Mouse (Mus musculus): ENCODE data around the gene Kbtbd13. TPM values are rescaled to one million over a fixed set of nuclear protein-coding genes. Genes with fewer than 3 reads are reported as not detected.

Gene Kbtbd13
- total and polyA plus RNA-seq, 2 experiments from 2014 or later, result 0.46 to 1.0 TPM

- H3K4me2 ChIP-seq (ENCODE audit: low read depth, low read length), result no peak overlapping the region
- H3K9ac ChIP-seq (replicated peaks; ENCODE audit: low read length), result no peak overlapping the region
- H3K36me3 ChIP-seq (ENCODE audit: insufficient read depth, low read length), result no peaks in the 10 kb centered on the region
- TF ChIP-seq CTCF (IDR thresholded peaks at IDR 0.05; ENCODE audit: low read depth), result no peak
- ATAC-seq (no peak), DNase-seq (ENCODE audit: low spot score) (no peak)
- WGBS, result 95% methylated on average over 8 of the region's 8 CpGs
- no peak overlapping the region for H3K27ac ChIP-seq
- H3K4me3 ChIP-seq (ENCODE audit: low read length), result no peak overlapping the region
- no peaks in the 10 kb centered on the region for H3K9me3 ChIP-seq (ENCODE audit: low read length)
- no peaks in the 10 kb centered on the region for H3K27me3 ChIP-seq (ENCODE audit: insufficient read depth, low read length)
- H3K4me1 ChIP-seq (ENCODE audit: insufficient read depth, low read length), result no peaks in the 10 kb centered on the region
Measured at GRCm38 (mm10) chr9:65410378-65410777, 18.9 kb upstream of the Kbtbd13 start.

GRCm38 (mm10) chr9:65408871-65409295 is 17.4 kb upstream of the Kbtbd13 start:
- no peak for TF ChIP-seq CTCF (IDR thresholded peaks at IDR 0.05; ENCODE audit: low read depth)
- no peak for ATAC-seq
- no peak overlapping the region for H3K4me2 ChIP-seq (ENCODE audit: low read depth, low read length)
- H3K4me1 ChIP-seq (ENCODE audit: insufficient read depth, low read length), result no peaks in the 10 kb centered on the region
- DNase-seq (ENCODE audit: low spot score), result peak; percentile 12
- no peaks in the 10 kb centered on the region for H3K27me3 ChIP-seq (ENCODE audit: insufficient read depth, low read length)
- no peaks in the 10 kb centered on the region for H3K36me3 ChIP-seq (ENCODE audit: insufficient read depth, low read length)
- H3K9ac ChIP-seq (replicated peaks; ENCODE audit: low read length), result no peak overlapping the region
- no peak overlapping the region for H3K4me3 ChIP-seq (ENCODE audit: low read length)
- H3K9me3 ChIP-seq (ENCODE audit: low read length), result no peaks in the 10 kb centered on the region
- 58% methylated on average over 5 of the region's 5 CpGs for WGBS
- no peak overlapping the region for H3K27ac ChIP-seq

DNA sequence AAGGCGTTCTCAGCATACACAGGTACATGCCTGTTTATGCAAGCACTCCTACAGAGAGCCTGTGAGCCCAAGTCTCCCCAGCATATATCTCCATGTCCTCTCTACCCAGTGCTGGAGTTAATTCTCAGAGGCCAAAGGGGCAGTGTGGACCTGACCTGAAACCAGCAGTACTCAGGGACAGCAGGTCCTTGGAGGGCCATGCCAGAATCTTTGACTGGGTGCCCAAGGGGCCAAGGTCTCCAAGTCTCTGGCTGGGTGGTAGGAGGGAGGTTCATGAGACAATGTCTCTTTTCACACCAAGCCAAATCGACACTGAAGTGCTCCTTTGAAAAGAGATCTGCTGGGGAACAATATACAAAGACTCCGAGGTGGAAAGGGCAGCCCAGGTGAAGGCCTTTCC is 16.4 kb upstream of the Kbtbd13 start:
- H3K9ac ChIP-seq (replicated peaks; ENCODE audit: low read length), result no peak overlapping the region
- H3K27me3 ChIP-seq (ENCODE audit: insufficient read depth, low read length), result no peaks in the 10 kb centered on the region
- no peak overlapping the region for H3K4me3 ChIP-seq (ENCODE audit: low read length)
- H3K9me3 ChIP-seq (ENCODE audit: low read length), result no peaks in the 10 kb centered on the region
- DNase-seq (ENCODE audit: low spot score) (no peak), ATAC-seq (no peak)
- H3K4me1 ChIP-seq (ENCODE audit: insufficient read depth, low read length), result no peaks in the 10 kb centered on the region
- no peaks in the 10 kb centered on the region for H3K36me3 ChIP-seq (ENCODE audit: insufficient read depth, low read length)
- H3K4me2 ChIP-seq (ENCODE audit: low read depth, low read length), result no peak overlapping the region
- TF ChIP-seq CTCF (IDR thresholded peaks at IDR 0.05; ENCODE audit: low read depth), result no peak
- no peak overlapping the region for H3K27ac ChIP-seq
- 84% methylated on average over 3 of the region's 3 CpGs for WGBS

DNA sequence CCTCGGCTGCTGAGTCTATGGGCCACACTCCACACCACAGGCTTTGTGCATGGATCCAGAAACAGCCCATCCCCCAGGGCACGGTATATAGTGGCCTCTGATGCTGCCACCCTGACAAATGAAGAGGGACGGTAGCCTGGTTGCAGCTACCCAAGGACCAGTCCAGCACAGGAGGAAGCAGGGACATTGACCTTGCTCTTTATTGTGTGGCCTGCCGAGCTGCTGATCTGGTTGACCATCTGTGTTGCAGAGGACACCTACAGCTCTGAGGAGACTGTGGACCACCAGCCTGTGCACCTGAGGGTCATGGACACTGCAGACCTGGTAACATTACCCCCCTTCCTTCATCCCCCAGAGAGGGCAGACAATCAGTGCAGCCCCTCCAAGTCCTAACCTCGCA is 15.9 kb upstream of the Kbtbd13 start:
- Histone ChIP-seq H3K27me3 (ENCODE audit: insufficient read depth, low read length) (no peaks in the 10 kb centered on the region), H3K4me1 (ENCODE audit: insufficient read depth, low read length) (no peaks in the 10 kb centered on the region), H3K4me3 (ENCODE audit: low read length) (no peak overlapping the region), H3K36me3 (ENCODE audit: insufficient read depth, low read length) (no peaks in the 10 kb centered on the region), H3K4me2 (ENCODE audit: low read depth, low read length) (no peak overlapping the region), H3K27ac (no peak overlapping the region), H3K9me3 (ENCODE audit: low read length) (no peaks in the 10 kb centered on the region), H3K9ac (replicated peaks; ENCODE audit: low read length) (no peak overlapping the region)
- no peak for TF ChIP-seq CTCF (IDR thresholded peaks at IDR 0.05; ENCODE audit: low read depth)
- WGBS, result 79% methylated on average over 5 of the region's 5 CpGs
- DNase-seq (ENCODE audit: low spot score) (no peak), ATAC-seq (no peak)

DNA sequence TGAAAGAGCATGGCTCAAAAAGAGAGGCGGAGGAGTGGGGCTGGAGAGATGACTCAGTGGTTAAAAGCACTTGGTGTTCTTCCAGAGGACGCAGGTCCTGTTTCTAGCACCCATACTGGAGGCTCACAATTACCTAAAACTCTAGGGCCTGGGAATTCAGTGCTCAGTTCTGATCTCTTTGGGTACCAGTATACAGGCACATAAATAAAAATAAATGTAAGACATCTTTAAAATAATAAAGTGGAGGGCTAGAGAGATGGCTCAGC is 13.7 kb upstream of the Kbtbd13 start:
- Histone ChIP-seq H3K9me3 (ENCODE audit: low read length) (no peaks in the 10 kb centered on the region), H3K36me3 (ENCODE audit: insufficient read depth, low read length) (no peaks in the 10 kb centered on the region), H3K27ac (no peak overlapping the region), H3K9ac (replicated peaks; ENCODE audit: low read length) (no peak overlapping the region), H3K27me3 (ENCODE audit: insufficient read depth, low read length) (no peaks in the 10 kb centered on the region), H3K4me3 (ENCODE audit: low read length) (no peak overlapping the region), H3K4me1 (ENCODE audit: insufficient read depth, low read length) (no peaks in the 10 kb centered on the region), H3K4me2 (ENCODE audit: low read depth, low read length) (no peak overlapping the region)
- DNase-seq (ENCODE audit: low spot score), result no peak
- no peak for ATAC-seq
- TF ChIP-seq CTCF (IDR thresholded peaks at IDR 0.05; ENCODE audit: low read depth), result no peak
- WGBS, result 78% methylated on average over 2 of the region's 2 CpGs

DNA sequence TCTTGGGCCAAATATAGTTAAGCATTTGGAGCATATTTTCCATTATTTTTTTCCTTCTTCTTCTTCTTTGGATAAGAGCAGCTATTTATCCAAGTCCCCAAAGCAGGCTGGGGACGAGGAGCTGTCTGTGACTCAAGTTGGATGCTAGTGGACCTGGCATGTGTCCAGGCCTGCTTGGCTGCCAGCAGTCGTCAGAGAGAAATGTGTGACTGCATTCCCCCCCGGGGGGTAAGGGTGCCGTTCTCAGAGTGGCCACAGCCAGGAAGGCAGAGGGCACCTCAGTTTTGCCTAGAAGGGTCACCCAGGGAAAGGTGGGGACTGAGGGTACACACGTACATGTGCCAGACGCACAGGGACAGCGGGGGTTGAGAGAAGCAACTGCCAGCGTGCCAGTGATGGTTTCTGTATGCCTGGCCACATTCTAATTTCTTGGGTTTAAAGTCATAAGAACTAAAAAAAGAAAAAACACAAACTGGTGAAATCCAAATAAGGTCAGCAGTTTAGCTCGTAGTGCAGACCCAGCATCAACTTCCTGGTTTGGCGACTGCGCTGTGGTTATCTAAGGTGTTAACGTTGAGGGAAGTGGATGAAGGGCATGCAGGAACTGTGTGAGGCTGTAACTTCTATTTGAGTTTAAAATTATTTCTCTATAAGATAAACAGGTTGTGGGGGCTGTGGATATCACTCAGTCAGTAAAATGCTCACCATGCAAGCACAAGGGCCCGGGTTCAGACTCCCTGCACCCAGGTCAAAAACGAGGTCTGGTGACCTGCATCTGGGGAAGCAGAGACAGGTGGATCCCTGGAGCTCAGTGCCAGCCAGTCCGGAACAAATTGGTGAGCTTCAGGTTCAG is 13.1 kb upstream of the Kbtbd13 start:
- Histone ChIP-seq H3K9me3 (ENCODE audit: low read length) (no peaks in the 10 kb centered on the region), H3K27ac (no peak overlapping the region), H3K27me3 (ENCODE audit: insufficient read depth, low read length) (no peaks in the 10 kb centered on the region), H3K4me2 (ENCODE audit: low read depth, low read length) (peak overlapping the region; percentile 16; the same call in 1 of the 2 replicates), H3K4me1 (ENCODE audit: insufficient read depth, low read length) (no peaks in the 10 kb centered on the region), H3K36me3 (ENCODE audit: insufficient read depth, low read length) (no peaks in the 10 kb centered on the region), H3K4me3 (ENCODE audit: low read length) (no peak overlapping the region), H3K9ac (replicated peaks; ENCODE audit: low read length) (no peak overlapping the region)
- WGBS, result 60% methylated on average over 15 of the region's 15 CpGs
- no peak for TF ChIP-seq CTCF (IDR thresholded peaks at IDR 0.05; ENCODE audit: low read depth)
- no peak for ATAC-seq
- DNase-seq (ENCODE audit: low spot score), result peak; percentile 76

- H3K4me2 ChIP-seq (ENCODE audit: low read depth, low read length), result no peak overlapping the region
- H3K36me3 ChIP-seq (ENCODE audit: insufficient read depth, low read length), result no peaks in the 10 kb centered on the region
- no peaks in the 10 kb centered on the region for H3K9me3 ChIP-seq (ENCODE audit: low read length)
- WGBS, result 83% methylated on average over 6 of the region's 6 CpGs
- no peak overlapping the region for H3K9ac ChIP-seq (replicated peaks; ENCODE audit: low read length)
- H3K27me3 ChIP-seq (ENCODE audit: insufficient read depth, low read length), result no peaks in the 10 kb centered on the region
- no peak overlapping the region for H3K4me3 ChIP-seq (ENCODE audit: low read length)
- ATAC-seq, result no peak
- TF ChIP-seq CTCF (IDR thresholded peaks at IDR 0.05; ENCODE audit: low read depth), result no peak
- no peak overlapping the region for H3K27ac ChIP-seq
- no peak for DNase-seq (ENCODE audit: low spot score)
- peaks cover 6% of the 10 kb centered on the region for H3K4me1 ChIP-seq (ENCODE audit: insufficient read depth, low read length)
Measured at GRCm38 (mm10) chr9:65399934-65400333, 8.5 kb upstream of the Kbtbd13 start.

All from hindbrain, postnatal 0 days (tissue).